Mouse (Mus musculus): ENCODE results near the gene Neb.

DNA sequence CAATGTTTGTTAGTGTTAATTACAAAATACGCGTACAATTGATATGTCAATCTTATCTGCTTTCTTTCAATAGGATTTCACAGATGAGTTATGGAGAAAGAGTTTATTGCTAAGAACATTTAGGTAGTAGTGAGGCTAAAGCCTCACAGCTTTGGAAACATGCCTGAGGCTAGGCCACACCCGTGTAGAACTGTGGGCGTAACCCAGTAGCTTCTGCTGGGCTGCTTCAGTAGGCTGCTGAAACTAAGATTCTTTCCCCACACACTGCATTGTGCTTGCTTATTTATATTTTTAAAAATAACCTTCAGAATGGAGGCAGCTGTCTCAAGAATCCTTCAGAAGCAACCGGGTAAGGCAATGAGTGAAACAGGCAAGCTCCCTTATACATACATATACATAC, 16.3 kb upstream of the Neb start:
- TF ChIP-seq POLR2A (IDR thresholded peaks at IDR 0.05; ENCODE audit: insufficient read length, low read depth), result no peak
- no peak for TF ChIP-seq POLR2AphosphoS2 (IDR thresholded peaks at IDR 0.05; ENCODE audit: insufficient read length, low read depth)
- TF ChIP-seq MYOG (IDR thresholded peaks at IDR 0.05; ENCODE audit: control insufficient read depth in 1 of 3, insufficient read depth in 1 of 3, insufficient read length in 2 of 3, low read depth in 2 of 3), result no peak
